Mouse (Mus musculus) bone marrow macrophage, adult 2 months (primary cell): ENCODE data around the gene Ppib. TPM values are rescaled to one million over a fixed set of nuclear protein-coding genes. Genes with fewer than 3 reads are reported as not detected.

ENCODE experiments used
- H3K27ac ChIP-seq: 2 replicates; pipeline ENCODE4 v1.5.1; 2012; ENCODE audit warnings: low read depth, low read length; ENCODE audit not compliant: insufficient read depth
- H3K4me1 ChIP-seq: 2 replicates; pipeline ENCODE4 v1.6.1; 2012; ENCODE audit warnings: low read length; ENCODE audit not compliant: control insufficient read depth, insufficient read depth
- H3K4me3 ChIP-seq: 2 replicates; pipeline ENCODE4 v1.5.1; 2012; ENCODE audit warnings: mild to moderate bottlenecking, low read length, moderate library complexity; ENCODE audit not compliant: insufficient read depth
- CTCF ChIP-seq: IDR thresholded peaks from 2 replicates; pipeline ENCODE4 v1.5.1; 2012; ENCODE audit warnings: low read depth, mild to moderate bottlenecking, low read length, moderate library complexity
- POLR2A ChIP-seq: IDR thresholded peaks from 2 replicates; pipeline ENCODE4 v1.6.1; 2012; ENCODE audit warnings: mild to moderate bottlenecking, low read depth, low read length, borderline replicate concordance
- polyA plus RNA-seq: library from polyadenylated mRNA; stranded (reverse); fragments of >200 nt; gene quantifications from 2 replicates; pipeline ENCODE4 v1.2.4, GENCODE M21; 2012; ENCODE audit not compliant: missing spikeins, insufficient read depth, insufficient read length

Gene Ppib
- polyA plus RNA-seq, 1 experiment, result 274 TPM

GRCm38 (mm10) chr9:66072754-66073153 is 12.7 kb downstream of the Ppib start:
- no peak for TF ChIP-seq POLR2A
- no peak for TF ChIP-seq CTCF
- peaks cover 2% of the 10 kb centered on the region; the same call in 1 of the 2 replicates for H3K4me1 ChIP-seq
- no peak overlapping the region for H3K27ac ChIP-seq
- H3K4me3 ChIP-seq, result no peak overlapping the region

GRCm38 (mm10) chr9:66078072-66078471 is 18.1 kb downstream of the Ppib start:
- no peaks in the 10 kb centered on the region for H3K4me1 ChIP-seq
- no peak overlapping the region for H3K4me3 ChIP-seq
- H3K27ac ChIP-seq, result no peak overlapping the region
- no peak for TF ChIP-seq CTCF
- TF ChIP-seq POLR2A, result no peak

- TF ChIP-seq POLR2A, result no peak
- TF ChIP-seq CTCF, result no peak
- no peaks in the 10 kb centered on the region for H3K4me1 ChIP-seq
Measured at GRCm38 (mm10) chr9:66078493-66078892, 18.5 kb downstream of the Ppib start.

GRCm38 (mm10) chr9:66080804-66081459 is 20.9 kb downstream of the Ppib start:
- H3K4me3 ChIP-seq, result no peak overlapping the region
- no peaks in the 10 kb centered on the region for H3K4me1 ChIP-seq
- no peak overlapping the region for H3K27ac ChIP-seq
- TF ChIP-seq CTCF (no peak), POLR2A (no peak)

More at GRCm38 (mm10) chr9:66078493-66078892, 18.5 kb downstream of the Ppib start:
- Histone ChIP-seq H3K4me3 (no peak overlapping the region), H3K27ac (no peak overlapping the region)

GRCm38 (mm10) chr9:66081999-66082398 is 22.0 kb downstream of the Ppib start:
- H3K27ac ChIP-seq, result no peak overlapping the region
- TF ChIP-seq CTCF, result no peak
- no peak for TF ChIP-seq POLR2A
- no peak overlapping the region for H3K4me3 ChIP-seq
- no peaks in the 10 kb centered on the region for H3K4me1 ChIP-seq

- Histone ChIP-seq H3K4me3 (no peak overlapping the region), H3K4me1 (no peaks in the 10 kb centered on the region), H3K27ac (no peak overlapping the region)
- TF ChIP-seq POLR2A (no peak), CTCF (no peak)
Measured at GRCm38 (mm10) chr9:66084171-66084570, 24.1 kb downstream of the Ppib start.

GRCm38 (mm10) chr9:66087062-66087461 is 27.0 kb downstream of the Ppib start:
- Histone ChIP-seq H3K4me1 (no peaks in the 10 kb centered on the region), H3K4me3 (no peak overlapping the region), H3K27ac (no peak overlapping the region)
- TF ChIP-seq CTCF (no peak), POLR2A (no peak)

GRCm38 (mm10) chr9:66088411-66088810 is 28.4 kb downstream of the Ppib start:
- H3K4me1 ChIP-seq, result no peaks in the 10 kb centered on the region
- H3K4me3 ChIP-seq, result no peak overlapping the region
- no peak overlapping the region for H3K27ac ChIP-seq
- TF ChIP-seq POLR2A, result no peak
- peak; percentile 68 for TF ChIP-seq CTCF

GRCm38 (mm10) chr9:66090593-66091244 is 30.7 kb downstream of the Ppib start:
- no peaks in the 10 kb centered on the region for H3K4me1 ChIP-seq
- no peak overlapping the region for H3K27ac ChIP-seq
- no peak overlapping the region for H3K4me3 ChIP-seq
- no peak for TF ChIP-seq POLR2A
- no peak for TF ChIP-seq CTCF

GRCm38 (mm10) chr9:66091327-66092231 is 31.6 kb downstream of the Ppib start:
- H3K4me1 ChIP-seq, result no peaks in the 10 kb centered on the region
- no peak overlapping the region for H3K4me3 ChIP-seq
- H3K27ac ChIP-seq, result no peak overlapping the region
- no peak for TF ChIP-seq CTCF
- no peak for TF ChIP-seq POLR2A
